Mouse (Mus musculus): ENCODE measurements around the gene Phactr4.

The Phactr4 gene

GRCm38 (mm10) chr4:132329835-132330354, 92.4 kb downstream of the Phactr4 start:
- DNase-seq = no peak

- DNase-seq = peak; percentile 84 to 91
Observed at GRCm38 (mm10) chr4:132329115-132329834, 93.0 kb downstream of the Phactr4 start, which contains the start of gene Trnau1ap. TSS of gene Trnau1ap (minus strand) at chr4:132329538.

- no peak for DNase-seq
Observed at GRCm38 (mm10) chr4:132328391-132328982, 93.8 kb downstream of the Phactr4 start.

GRCm38 (mm10) chr4:132326481-132326880, 95.8 kb downstream of the Phactr4 start:
- DNase-seq = no peak

- no peak for DNase-seq
Observed at GRCm38 (mm10) chr4:132315711-132316110, 106.6 kb downstream of the Phactr4 start.

GRCm38 (mm10) chr4:132312627-132313026, 109.7 kb downstream of the Phactr4 start:
- no peak for DNase-seq

GRCm38 (mm10) chr4:132311801-132312200, 110.5 kb downstream of the Phactr4 start:
- no peak for DNase-seq

- DNase-seq = no peak
Observed at GRCm38 (mm10) chr4:132311209-132311608, 111.1 kb downstream of the Phactr4 start.

- DNase-seq = peak; percentile 16 to 35
Observed at GRCm38 (mm10) chr4:132309849-132310472, 112.3 kb downstream of the Phactr4 start.

- DNase-seq = peak in 1 of 2 experiments; percentile 31
Observed at GRCm38 (mm10) chr4:132309140-132309848, 113.0 kb downstream of the Phactr4 start.

- DNase-seq = peak; percentile 87 to 92
Observed at GRCm38 (mm10) chr4:132308437-132309139, 113.7 kb downstream of the Phactr4 start.

- no peak for DNase-seq
Observed at GRCm38 (mm10) chr4:132306004-132306403, 116.3 kb downstream of the Phactr4 start.
